Mouse (Mus musculus): ENCODE results near the gene Tm2d1. TPM values are rescaled to one million over a fixed set of nuclear protein-coding genes. Genes with fewer than 3 reads are reported as not detected.

The Tm2d1 gene
- polyA plus RNA-seq, 1 experiment from 2014 or later: 79.4 TPM

- no peaks in the 10 kb centered on the region for H3K9me3 ChIP-seq (replicated peaks)
- H3K4me3 ChIP-seq: no peak overlapping the region
- no peaks in the 10 kb centered on the region for H3K27me3 ChIP-seq (ENCODE audit: low read depth, poor library complexity, severe bottlenecking)
- no peak for DNase-seq (ENCODE audit: low spot score)
- WGBS: 96% methylated on average over 9 of the region's 9 CpGs
- peaks cover 64% of the 10 kb centered on the region for H3K36me3 ChIP-seq
- H3K4me1 ChIP-seq: no peaks in the 10 kb centered on the region
- no peak overlapping the region for H3K27ac ChIP-seq (replicated peaks)
Measured at GRCm38 (mm10) chr4:98358034-98358809, 24.9 kb downstream of the Tm2d1 start.

DNA sequence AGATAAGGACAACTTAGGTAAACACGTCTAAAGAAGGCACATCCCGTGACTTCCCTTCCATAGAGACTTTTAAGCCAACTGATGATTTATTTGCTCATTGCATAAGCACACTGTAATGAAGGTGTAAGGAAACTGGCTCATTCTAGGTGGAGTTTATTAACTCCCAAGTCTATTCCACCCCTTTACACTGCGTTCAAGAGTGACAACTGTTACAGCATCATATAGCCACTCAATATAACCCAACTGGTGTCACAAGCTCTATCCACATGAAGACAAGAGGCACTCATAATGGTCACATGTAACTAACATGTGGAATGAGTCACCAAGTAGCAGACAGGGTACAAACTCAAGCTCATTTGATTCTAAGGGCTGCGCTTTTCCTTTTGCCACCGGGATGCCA, 34.5 kb downstream of the Tm2d1 start:
- no peak overlapping the region for H3K4me3 ChIP-seq
- no peaks in the 10 kb centered on the region for H3K27me3 ChIP-seq (ENCODE audit: low read depth, poor library complexity, severe bottlenecking)
- H3K27ac ChIP-seq (replicated peaks): no peak overlapping the region
- no peaks in the 10 kb centered on the region for H3K9me3 ChIP-seq (replicated peaks)
- 0 out of 2 replicates have a peak, but pooled peaks cover 2% of the 10 kb centered on the region for H3K36me3 ChIP-seq
- H3K4me1 ChIP-seq: no peaks in the 10 kb centered on the region
- 90% methylated on average over 5 of the region's 5 CpGs for WGBS
- no peak for DNase-seq (ENCODE audit: low spot score)

DNA sequence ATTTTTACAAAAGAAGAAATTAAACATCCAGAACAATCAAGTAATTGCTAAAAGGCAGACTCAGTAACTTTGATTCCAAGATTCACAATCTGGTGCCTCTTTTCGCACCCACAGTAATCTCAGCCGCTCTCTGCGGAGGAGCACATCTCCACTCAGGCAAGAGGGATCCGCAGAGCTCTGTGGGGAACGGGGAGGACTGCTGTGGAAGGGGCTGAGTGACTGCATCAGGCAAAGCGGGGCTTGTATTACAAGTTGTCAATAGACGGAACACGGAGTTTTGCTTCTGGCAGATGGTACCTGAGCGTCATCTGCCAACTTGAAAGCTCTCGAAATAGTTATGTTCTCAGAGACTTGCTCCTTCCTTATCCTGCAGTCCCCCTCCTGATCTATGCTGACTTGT, 37.3 kb downstream of the Tm2d1 start:
- no peak for DNase-seq (ENCODE audit: low spot score)
- H3K27me3 ChIP-seq (ENCODE audit: low read depth, poor library complexity, severe bottlenecking): no peaks in the 10 kb centered on the region
- 92% methylated on average over 10 of the region's 10 CpGs for WGBS

GRCm38 (mm10) chr4:98339992-98340564, 43.0 kb downstream of the Tm2d1 start:
- H3K4me3 ChIP-seq: no peak overlapping the region
- 89% methylated on average over 10 of the region's 10 CpGs for WGBS
- H3K27me3 ChIP-seq (ENCODE audit: low read depth, poor library complexity, severe bottlenecking): no peaks in the 10 kb centered on the region
- no peak overlapping the region for H3K27ac ChIP-seq (replicated peaks)
- no peaks in the 10 kb centered on the region; the same call in 1 of the 2 replicates for H3K4me1 ChIP-seq
- no peaks in the 10 kb centered on the region for H3K9me3 ChIP-seq (replicated peaks)
- DNase-seq (ENCODE audit: low spot score): no peak
- H3K36me3 ChIP-seq: no peaks in the 10 kb centered on the region

More for the DNA sequence above, 37.3 kb downstream of the Tm2d1 start:
- Histone ChIP-seq H3K9me3 (replicated peaks) (no peaks in the 10 kb centered on the region), H3K4me3 (no peak overlapping the region), H3K36me3 (no peaks in the 10 kb centered on the region), H3K27ac (replicated peaks) (no peak overlapping the region), H3K4me1 (no peaks in the 10 kb centered on the region)

DNA sequence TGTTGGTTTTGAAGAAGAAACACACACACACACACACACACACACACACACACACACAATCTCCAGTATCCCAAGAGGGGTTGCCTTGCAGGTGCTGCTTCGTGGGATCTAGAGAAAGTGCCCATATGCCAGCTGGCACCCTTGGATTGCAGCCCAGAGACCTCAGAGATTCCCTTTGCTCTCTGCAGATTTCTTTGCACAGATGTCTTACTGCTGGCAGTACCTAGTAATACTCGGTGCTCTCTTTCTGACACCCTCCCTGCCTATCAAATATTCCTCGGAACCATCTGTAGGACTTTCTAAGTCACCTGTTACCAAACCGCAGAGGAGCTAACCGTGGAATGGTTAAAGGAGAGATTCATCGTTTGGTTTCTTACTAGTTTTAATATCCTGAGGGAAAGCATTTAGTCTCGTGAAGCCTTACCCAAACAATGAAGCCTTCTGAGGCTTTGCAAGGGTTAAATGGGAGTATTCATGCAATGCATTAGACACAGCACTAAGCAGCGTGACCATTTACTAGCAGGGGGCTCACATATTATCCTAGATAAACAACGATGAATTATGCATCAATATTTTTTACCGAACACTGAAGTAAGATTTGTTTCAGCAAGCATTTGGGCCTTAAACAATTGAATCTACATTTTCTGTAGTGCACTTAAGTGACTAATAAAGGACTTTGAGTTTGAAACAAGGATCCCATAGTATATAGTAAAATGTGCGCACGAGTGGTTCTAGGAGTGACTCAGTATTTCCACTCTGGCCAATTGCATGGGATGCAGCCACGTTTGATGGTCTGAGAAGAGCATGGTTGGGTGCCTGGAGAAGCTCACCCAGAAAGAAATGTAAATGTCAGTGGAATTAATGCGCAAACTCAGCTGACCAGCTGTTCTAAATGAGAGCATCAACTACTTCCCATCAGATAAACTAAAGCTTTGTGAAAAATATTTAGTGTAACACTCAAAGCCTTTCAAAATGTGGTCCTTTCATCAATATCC, 44.2 kb downstream of the Tm2d1 start:
- H3K27me3 ChIP-seq (ENCODE audit: low read depth, poor library complexity, severe bottlenecking): no peaks in the 10 kb centered on the region
- H3K36me3 ChIP-seq: no peaks in the 10 kb centered on the region
- H3K27ac ChIP-seq (replicated peaks): no peak overlapping the region
- H3K9me3 ChIP-seq (replicated peaks): no peaks in the 10 kb centered on the region
- H3K4me1 ChIP-seq: peaks cover 2% of the 10 kb centered on the region; the same call in 1 of the 2 replicates
- no peak overlapping the region for H3K4me3 ChIP-seq
- WGBS: 80% methylated on average over 14 of the region's 14 CpGs
- DNase-seq (ENCODE audit: low spot score): no peak

- no peak for DNase-seq (ENCODE audit: low spot score)
- Histone ChIP-seq H3K4me3 (no peak overlapping the region), H3K4me1 (peaks cover 2% of the 10 kb centered on the region; the same call in 1 of the 2 replicates), H3K36me3 (no peaks in the 10 kb centered on the region), H3K27ac (replicated peaks) (no peak overlapping the region), H3K9me3 (replicated peaks) (no peaks in the 10 kb centered on the region), H3K27me3 (ENCODE audit: low read depth, poor library complexity, severe bottlenecking) (no peaks in the 10 kb centered on the region)
- WGBS: 83% methylated on average over 5 of the region's 5 CpGs
Measured at GRCm38 (mm10) chr4:98337197-98337596, 45.9 kb downstream of the Tm2d1 start.

DNA sequence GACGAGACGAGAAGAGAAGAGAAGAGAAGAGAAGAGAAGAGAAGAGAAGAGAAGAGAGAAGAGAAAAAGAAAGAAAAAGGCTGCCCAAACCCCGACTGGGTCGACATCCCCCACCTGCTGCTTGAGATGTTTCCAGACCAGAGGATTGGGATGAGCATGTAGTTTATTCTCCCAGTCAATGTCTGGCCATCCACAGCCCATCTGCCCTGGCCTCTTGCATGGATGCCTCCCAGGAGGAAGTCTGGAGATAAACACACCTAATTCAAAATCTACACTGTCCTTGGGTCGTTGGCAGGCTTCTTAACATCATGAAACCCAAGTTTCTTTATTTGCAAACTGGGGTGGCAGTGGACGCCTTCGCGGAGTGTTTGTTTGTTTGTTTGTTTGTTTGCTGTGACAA, 47.4 kb downstream of the Tm2d1 start:
- Histone ChIP-seq H3K27ac (replicated peaks) (no peak overlapping the region), H3K4me1 (peaks cover 2% of the 10 kb centered on the region; the same call in 1 of the 2 replicates), H3K36me3 (no peaks in the 10 kb centered on the region), H3K9me3 (replicated peaks) (no peaks in the 10 kb centered on the region), H3K27me3 (ENCODE audit: low read depth, poor library complexity, severe bottlenecking) (no peaks in the 10 kb centered on the region), H3K4me3 (no peak overlapping the region)
- DNase-seq (ENCODE audit: low spot score): no peak
- 86% methylated on average over 8 of the region's 8 CpGs for WGBS

- H3K27ac ChIP-seq (replicated peaks): peak overlapping the region; percentile 86
- peaks cover 16% of the 10 kb centered on the region for H3K4me1 ChIP-seq
- no peaks in the 10 kb centered on the region for H3K36me3 ChIP-seq
- under 1% methylated on average over 29 of the region's 29 CpGs for WGBS
- DNase-seq (ENCODE audit: low spot score): peak; percentile 90
- no peaks in the 10 kb centered on the region for H3K9me3 ChIP-seq (replicated peaks)
- peak overlapping the region; percentile 57 for H3K4me3 ChIP-seq
- peaks cover 28% of the 10 kb centered on the region for H3K27me3 ChIP-seq (ENCODE audit: low read depth, poor library complexity, severe bottlenecking)
Measured at GRCm38 (mm10) chr4:98322223-98322622, 60.9 kb downstream of the Tm2d1 start.

GRCm38 (mm10) chr4:98321371-98322111, 61.6 kb downstream of the Tm2d1 start:
- peaks cover 16% of the 10 kb centered on the region for H3K4me1 ChIP-seq
- H3K4me3 ChIP-seq: peak overlapping the region; percentile 57
- H3K36me3 ChIP-seq: no peaks in the 10 kb centered on the region
- DNase-seq (ENCODE audit: low spot score): peak; percentile 64
- H3K9me3 ChIP-seq (replicated peaks): no peaks in the 10 kb centered on the region
- H3K27me3 ChIP-seq (ENCODE audit: low read depth, poor library complexity, severe bottlenecking): peaks cover 28% of the 10 kb centered on the region
- WGBS: 1% methylated on average over 18 of the region's 18 CpGs
- H3K27ac ChIP-seq (replicated peaks): peak overlapping the region; percentile 86

DNA sequence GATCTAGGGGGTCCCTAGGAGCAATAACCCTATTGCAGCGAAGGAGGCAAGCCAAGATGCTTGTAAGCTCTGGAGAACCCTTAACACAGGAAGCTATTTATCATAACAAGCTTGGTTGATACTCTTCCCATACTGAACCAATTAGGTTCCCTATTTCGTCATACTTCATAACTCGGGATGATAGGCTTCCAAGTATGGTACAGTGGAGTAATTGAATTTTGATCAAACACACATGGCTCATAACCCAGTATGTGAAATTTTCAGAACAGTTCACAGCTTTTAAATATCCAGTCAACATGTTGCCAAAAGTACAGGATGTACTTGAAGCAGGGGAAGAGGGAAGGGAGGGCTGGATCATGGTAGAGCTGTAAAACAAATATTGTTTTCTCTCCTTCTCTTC, 64.3 kb downstream of the Tm2d1 start:
- WGBS: 84% methylated on average over 3 of the region's 3 CpGs
- Histone ChIP-seq H3K9me3 (replicated peaks) (no peaks in the 10 kb centered on the region), H3K27me3 (ENCODE audit: low read depth, poor library complexity, severe bottlenecking) (peaks cover 28% of the 10 kb centered on the region), H3K4me1 (peaks cover 16% of the 10 kb centered on the region), H3K36me3 (no peaks in the 10 kb centered on the region), H3K4me3 (no peak overlapping the region), H3K27ac (replicated peaks) (no peak overlapping the region)
- no peak for DNase-seq (ENCODE audit: low spot score)

DNA sequence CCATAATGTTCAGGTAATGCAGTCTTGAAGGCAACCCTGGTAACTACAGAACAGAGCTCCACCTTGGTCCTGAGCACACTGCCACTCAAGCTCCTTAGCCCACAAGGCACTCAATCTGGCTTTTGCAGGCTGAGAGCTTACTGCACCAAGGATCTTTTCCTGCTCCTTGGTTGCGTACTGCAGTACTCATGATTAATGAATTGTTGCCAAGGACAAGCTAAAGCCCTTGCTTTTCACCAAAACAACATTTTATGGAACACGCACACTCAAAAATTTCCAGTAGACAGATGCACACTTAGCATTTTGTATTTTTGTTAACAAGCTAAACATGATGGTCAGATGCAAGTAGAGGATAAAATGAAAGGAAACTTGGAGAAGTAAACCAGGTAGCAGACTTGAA, 66.0 kb downstream of the Tm2d1 start:
- DNase-seq (ENCODE audit: low spot score): no peak
- H3K9me3 ChIP-seq (replicated peaks): no peaks in the 10 kb centered on the region
- peaks cover 14% of the 10 kb centered on the region for H3K4me1 ChIP-seq
- H3K36me3 ChIP-seq: no peaks in the 10 kb centered on the region
- no peak overlapping the region for H3K27ac ChIP-seq (replicated peaks)
- H3K4me3 ChIP-seq: no peak overlapping the region
- H3K27me3 ChIP-seq (ENCODE audit: low read depth, poor library complexity, severe bottlenecking): peaks cover 21% of the 10 kb centered on the region
- WGBS: 95% methylated on average over 2 of the region's 2 CpGs
